Mouse (Mus musculus) heart, postnatal 36 days (tissue): ENCODE data around the gene Gm19402. TPM values are rescaled to one million over a fixed set of nuclear protein-coding genes. Genes with fewer than 3 reads are reported as not detected.

Experiments
- DNase-seq, 2 experiments: peaks; one replicate each; pipeline ENCODE4 v3.0.0; 2021 to 2022
- intact Hi-C: fragments of 180-260 bp; cut with DNase I; formaldehyde crosslinking; loops from one replicate; pipeline ENCODE4 v1.15.1; 2025
- microRNA-seq, 2 experiments: library from miRNA; unstranded; fragments of <30 nt; microRNA quantifications; one replicate each; pipeline ENCODE4 v1.2.0; 2021; ENCODE audit warnings: borderline number of aligned reads in 2 of 2
- total RNA-seq, 2 experiments: library from RNA; stranded (reverse); gene quantifications; 2 replicates each; pipeline ENCODE4 v1.2.3; 2021

Gene Gm19402
- total RNA-seq, 2 experiments from 2014 or later = not detected

DNA sequence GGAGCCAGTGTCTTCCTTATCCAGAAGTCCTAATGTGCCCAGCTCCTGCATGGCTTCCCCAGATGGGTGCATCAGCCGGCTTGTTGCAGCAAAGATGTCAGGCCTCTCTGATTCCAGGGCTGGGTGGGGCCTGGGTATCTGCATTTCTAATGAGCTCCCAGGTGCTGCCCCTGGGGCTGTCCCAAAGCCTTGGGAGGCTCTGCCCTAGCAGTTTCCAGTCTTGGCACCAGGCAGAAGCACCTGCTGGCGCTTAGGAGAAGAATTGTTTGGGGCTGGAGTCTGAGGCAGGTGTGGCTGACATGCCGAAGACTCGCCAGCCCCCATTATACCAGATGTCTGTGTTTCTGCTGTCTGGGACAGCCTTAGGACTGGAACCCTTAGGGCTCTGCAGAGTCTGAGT is 19.8 kb downstream of the Gm19402 start:
- no peak for DNase-seq
- intact Hi-C loops = no loop called here

DNA sequence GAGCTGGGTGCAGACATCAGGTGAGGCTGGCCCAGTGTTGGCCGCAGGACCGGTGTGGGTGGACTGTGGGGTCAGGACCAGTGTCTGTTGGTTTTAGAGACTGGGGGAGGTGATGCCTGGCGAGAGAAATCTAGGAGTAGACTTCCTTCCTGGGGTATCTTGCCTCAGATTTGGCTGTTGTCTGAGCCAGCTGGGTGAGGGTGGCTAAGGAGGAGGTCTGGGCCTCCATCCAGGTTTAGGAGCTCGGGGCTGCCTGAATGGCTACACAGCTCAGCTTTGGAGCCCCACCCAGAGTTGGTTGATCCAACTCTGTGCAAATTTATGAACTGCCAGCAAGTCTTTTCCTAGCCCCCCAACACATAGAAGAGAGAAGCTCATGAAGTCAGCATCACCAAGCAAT is 23.2 kb downstream of the Gm19402 start:
- no peak for DNase-seq
- intact Hi-C loops = no loop called here

DNA sequence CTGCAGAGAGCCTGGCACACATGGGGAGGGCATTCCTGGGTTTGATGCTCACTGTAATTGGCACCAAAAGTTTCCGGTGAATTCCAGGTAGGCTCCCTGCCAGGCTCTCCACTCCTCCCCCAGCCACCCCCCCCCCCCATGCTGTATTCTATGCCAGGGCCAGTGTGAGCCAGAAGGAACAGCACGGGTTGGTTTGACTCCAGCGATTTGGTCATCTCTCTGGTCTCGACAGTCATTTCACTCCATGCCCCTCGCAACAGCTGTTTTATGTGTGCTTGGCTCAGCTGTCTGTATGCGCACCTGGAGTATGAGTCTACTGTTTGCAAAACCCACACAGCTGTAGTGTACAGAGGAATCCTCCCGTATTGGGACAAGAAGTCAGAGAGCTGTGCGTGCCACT is 24.2 kb downstream of the Gm19402 start:
- intact Hi-C loops = no loop called here
- DNase-seq = no peak

DNA sequence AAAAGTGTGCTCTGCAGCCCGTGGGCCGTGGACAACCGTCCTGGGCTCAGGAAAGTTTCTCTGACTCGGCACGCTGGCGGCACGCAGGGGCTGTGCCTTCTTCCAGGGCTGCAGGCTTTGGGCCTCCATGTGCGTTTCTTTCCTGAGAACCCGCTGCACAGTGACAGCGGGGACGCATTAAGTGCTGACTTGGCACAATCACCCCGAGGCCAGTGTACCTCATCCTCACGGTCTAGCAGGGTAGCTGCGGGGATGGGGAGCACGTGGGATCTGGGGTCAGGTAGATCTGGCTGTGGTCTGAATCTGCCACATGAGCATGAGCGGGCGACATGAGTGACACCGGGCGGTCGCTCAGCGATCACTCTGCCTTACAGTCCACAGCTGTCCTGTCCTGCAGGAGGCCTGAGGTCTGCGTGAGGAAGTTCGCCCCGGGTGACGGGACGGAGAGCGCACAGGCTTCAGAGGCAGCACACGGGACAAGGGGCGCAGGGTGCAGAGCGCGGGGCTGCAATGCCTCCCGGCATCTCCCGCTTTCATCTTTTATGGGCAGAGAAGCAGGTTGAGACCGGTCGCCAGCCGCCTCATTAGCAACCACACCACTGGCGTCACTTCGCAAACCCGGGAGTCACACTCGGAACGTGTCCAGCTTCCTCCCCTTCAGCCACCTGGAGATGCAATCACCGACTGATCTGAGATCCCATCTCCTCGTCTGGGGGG is 26.4 kb downstream of the Gm19402 start:
- DNase-seq = no peak
- intact Hi-C loops = no loop called here

DNA sequence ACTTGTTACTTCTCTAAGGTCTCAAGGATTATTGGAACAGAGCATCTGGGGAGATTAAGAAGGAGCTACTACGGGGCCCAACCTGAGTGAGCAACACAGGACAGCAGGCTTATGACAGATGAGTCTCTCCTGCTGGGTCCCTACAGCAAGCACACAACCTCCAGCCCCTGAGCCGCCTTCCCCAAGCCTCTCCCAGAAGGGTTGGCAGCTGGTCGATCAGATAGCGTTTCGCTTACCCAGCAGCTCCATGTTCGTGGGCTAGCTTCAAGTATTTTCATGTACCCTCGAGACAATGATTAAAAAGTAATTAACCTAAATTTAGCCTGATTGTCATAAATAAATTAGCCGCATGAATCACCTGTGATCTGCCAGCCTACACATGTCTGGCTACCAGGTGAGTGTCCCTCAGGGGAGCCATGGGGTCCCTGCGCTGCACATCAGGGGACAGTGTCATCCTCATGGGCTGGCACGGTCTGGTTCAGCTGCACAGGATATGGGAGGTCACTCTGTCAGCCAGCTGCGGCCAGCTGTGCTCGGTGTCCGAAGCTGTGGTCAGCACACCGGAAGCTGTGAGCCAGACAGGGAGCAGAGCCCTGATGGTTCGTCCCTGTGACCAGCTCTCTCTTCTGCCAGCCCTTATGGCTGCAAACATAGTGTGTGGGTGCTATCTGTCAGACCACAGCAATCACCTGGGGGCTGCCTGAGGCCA is 32.1 kb downstream of the Gm19402 start:
- peak; percentile 34 to 36 for DNase-seq
- intact Hi-C loops = no loop called here

DNA sequence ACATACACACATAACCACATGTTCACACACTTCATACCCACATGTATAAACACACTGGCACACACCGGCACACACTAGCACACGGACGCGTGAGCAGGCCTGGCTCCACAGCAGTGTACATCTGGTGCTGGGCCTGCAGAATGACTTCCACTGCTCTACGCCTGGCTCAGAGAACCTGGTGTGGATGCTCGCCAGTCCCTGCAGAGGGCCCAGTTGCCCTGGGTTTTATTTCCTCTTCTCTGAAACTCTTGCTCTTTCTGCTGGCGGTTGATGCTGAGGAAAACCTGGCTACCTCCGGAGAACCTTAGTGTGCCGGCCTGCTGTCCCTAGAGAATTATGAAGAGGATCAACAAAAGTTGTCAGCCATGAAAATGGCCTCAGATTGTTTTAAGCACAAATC is 38.5 kb downstream of the Gm19402 start:
- DNase-seq = no peak
- intact Hi-C loops = no loop called here

DNA sequence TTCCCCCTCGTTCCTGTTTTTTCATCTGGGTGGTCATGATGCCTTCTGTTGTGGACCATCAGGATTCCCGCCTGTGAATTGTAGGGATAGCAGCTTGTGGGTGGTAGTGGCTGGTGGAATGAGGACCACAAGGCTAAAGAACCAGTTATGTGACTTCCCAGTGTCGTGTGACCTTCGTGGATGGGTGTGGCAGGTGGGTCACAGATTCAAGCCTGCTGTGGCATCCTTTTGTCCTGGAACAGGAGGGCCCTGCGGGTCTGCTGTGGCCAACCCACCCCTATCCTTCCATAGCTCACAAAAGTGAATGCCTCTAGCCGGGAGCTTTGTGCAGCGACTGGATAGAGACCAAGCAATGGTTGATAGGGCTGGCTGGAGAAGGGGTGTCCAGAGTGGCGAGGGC is 42.7 kb downstream of the Gm19402 start:
- DNase-seq = no peak
- intact Hi-C loops = loop anchor here (2.0 kb wide), 1 partner anchor 49 kb away; no protein-coding TSS in a partner anchor

DNA sequence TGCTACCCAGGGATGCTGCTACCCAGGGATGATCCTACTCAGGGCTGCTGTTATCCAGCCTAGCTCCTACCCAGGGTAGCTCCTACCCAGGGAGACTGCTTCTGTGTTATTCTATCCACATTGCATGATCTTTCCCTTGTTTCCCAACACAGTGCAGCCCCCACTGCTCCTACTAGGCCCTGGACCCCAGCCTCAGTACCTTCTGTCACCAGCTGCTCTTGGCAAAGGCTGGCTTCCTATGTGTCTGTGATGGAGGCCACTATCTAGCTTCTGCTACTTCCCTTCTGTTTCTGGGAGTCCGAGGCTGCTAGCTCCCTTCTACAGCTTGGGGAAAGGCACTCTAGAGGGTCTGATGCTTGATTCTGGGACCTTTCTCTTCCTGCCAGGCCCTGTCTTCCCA is 43.1 kb downstream of the Gm19402 start:
- intact Hi-C loops = loop anchor here (2.0 kb wide), 1 partner anchor 49 kb away; no protein-coding TSS in a partner anchor
- no peak for DNase-seq

DNA sequence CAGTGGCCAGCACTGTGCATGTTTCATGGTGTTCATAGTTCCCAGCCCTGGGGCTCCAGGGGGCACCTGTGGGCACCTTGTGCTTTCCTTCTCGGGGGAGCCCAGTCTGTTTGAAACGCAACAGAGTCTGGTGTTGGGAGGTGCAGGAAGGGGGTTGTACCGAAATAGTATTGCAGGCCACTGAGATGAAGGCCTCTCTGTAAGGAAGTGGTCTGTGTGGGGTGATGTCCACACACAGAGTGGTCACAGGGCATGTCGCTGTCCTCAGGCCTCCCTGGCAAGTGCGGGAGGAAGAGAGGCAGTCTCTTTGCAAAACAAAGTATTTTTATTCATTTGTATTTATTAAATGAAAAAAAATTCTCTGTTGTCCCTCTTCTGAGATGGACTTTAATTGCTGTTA is 45.0 kb downstream of the Gm19402 start:
- no peak for DNase-seq
- intact Hi-C loops = no loop called here

DNA sequence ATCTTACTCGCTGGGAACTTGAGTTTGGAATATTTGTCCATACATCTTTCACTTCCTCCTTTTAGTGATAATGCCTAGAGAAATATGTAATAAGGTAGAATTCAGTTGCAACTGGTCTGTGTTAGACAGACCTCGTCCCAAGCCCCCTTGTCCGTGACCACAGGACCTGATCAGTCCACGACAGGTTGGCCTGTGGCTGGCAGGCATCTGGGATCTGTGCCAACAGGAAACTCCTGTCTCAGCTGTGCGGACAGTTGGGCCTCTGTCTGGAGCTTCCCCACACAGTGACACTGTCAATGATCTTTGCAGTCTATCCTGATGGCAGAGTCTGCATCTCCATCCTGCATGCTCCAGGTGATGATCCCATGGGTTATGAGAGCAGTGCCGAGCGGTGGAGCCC is 47.4 kb downstream of the Gm19402 start:
- intact Hi-C loops = no loop called here
- no peak for DNase-seq

Small RNAs within 50 kb of the gene (microRNA-seq; reads per million reads assigned to microRNA genes)
- 21.5 to 28.9 reads per million in 2 experiments for gene Mir1930

Other genes with a start within 250 kb of the Gm19402 start
- 10 to 100 TPM in 1 of 2 experiments, 1 to 10 TPM in 1; 9.8 to 10.5 TPM for gene Fam207a, start 175.0 kb downstream of the Gm19402 start, total RNA-seq
- 1 to 10 TPM; 7.1 to 9.2 TPM for gene Itgb2, start 160.5 kb downstream of the Gm19402 start, total RNA-seq
- 100 to 1,000 TPM; 137 to 138 TPM for gene Pttg1ip, start 109.0 kb downstream of the Gm19402 start, total RNA-seq
- 10 to 100 TPM; 52.9 to 58.9 TPM for gene Sumo3, start 84.7 kb downstream of the Gm19402 start, total RNA-seq
- gene Gm49325, start 84.6 kb downstream of the Gm19402 start, total RNA-seq = 10 to 100 TPM; 10.6 to 17.6 TPM
- gene Ube2g2, start 68.5 kb downstream of the Gm19402 start, total RNA-seq = 10 to 100 TPM; 65.2 to 73.4 TPM
- not detected for gene Tspear, start 4.2 kb downstream of the Gm19402 start, total RNA-seq
- gene Gm9508, start 6.5 kb upstream of the Gm19402 start, total RNA-seq = not detected
- gene Gm10272, start 15.9 kb upstream of the Gm19402 start, total RNA-seq = not detected
- not detected for gene Gm10024, start 20.7 kb upstream of the Gm19402 start, total RNA-seq
- gene Gm10142, start 25.1 kb upstream of the Gm19402 start, total RNA-seq = not detected
- gene Krtap12-1, start 29.8 kb upstream of the Gm19402 start, total RNA-seq = not detected
- not detected for gene Gm10100, start 35.7 kb upstream of the Gm19402 start, total RNA-seq
- gene Gm18596, start 51.9 kb upstream of the Gm19402 start, total RNA-seq = not detected
- gene Gm9736, start 60.6 kb upstream of the Gm19402 start, total RNA-seq = not detected
- not detected for gene Gm3233, start 68.9 kb upstream of the Gm19402 start, total RNA-seq
- gene Gm3238, start 80.6 kb upstream of the Gm19402 start, total RNA-seq = not detected
- gene Gm7138, start 86.2 kb upstream of the Gm19402 start, total RNA-seq = not detected
- not detected for gene Gm3250, start 91.8 kb upstream of the Gm19402 start, total RNA-seq
- gene Gm7137, start 97.4 kb upstream of the Gm19402 start, total RNA-seq = not detected
- not detected for gene Gm9639, start 104.3 kb upstream of the Gm19402 start, total RNA-seq
- not detected for gene Gm19668, start 108.4 kb upstream of the Gm19402 start, total RNA-seq
- not detected for gene Gm9507, start 121.1 kb upstream of the Gm19402 start, total RNA-seq
- gene Gm2696, start 123.9 kb upstream of the Gm19402 start, total RNA-seq = not detected
- gene Krtap10-4, start 136.3 kb upstream of the Gm19402 start, total RNA-seq = not detected
- gene Krtap10-10, start 145.2 kb upstream of the Gm19402 start, total RNA-seq = not detected
- not detected for gene Gm36176, start 156.0 kb upstream of the Gm19402 start, total RNA-seq
- gene Gm10318, start 162.1 kb upstream of the Gm19402 start, total RNA-seq = not detected
- not detected for gene Gm3285, start 171.2 kb upstream of the Gm19402 start, total RNA-seq
- gene Lrrc3, start 211.8 kb upstream of the Gm19402 start, total RNA-seq = under 1 TPM; 0.54 to 0.94 TPM